Mouse (Mus musculus): ENCODE measurements around the gene Taar2. TPM values are rescaled to one million over a fixed set of nuclear protein-coding genes. Genes with fewer than 3 reads are reported as not detected.

Taar2 gene
- polyA plus RNA-seq, 1 experiment, result not detected

- DNase-seq (ENCODE audit: low read depth, low spot score), result no peak
- WGBS, result 42% methylated on average over 4 of the region's 4 CpGs
Observed at GRCm38 (mm10) chr10:23977958-23978357, 39.6 kb downstream of the Taar2 start.

- 42% methylated on average over 16 of the region's 16 CpGs for WGBS
- DNase-seq (ENCODE audit: low read depth, low spot score), result peak; percentile 54
Observed at GRCm38 (mm10) chr10:23978901-23979705, 40.7 kb downstream of the Taar2 start.

GRCm38 (mm10) chr10:23985546-23985945 lies 47.2 kb downstream of the Taar2 start, which contains the start of gene Taar6:
Gene Taar6, minus strand, starts transcription at chr10:23985646.
- WGBS, result 66% methylated on average over 8 of the region's 8 CpGs
- DNase-seq (ENCODE audit: low read depth, low spot score), result no peak

- DNase-seq (ENCODE audit: low read depth, low spot score), result no peak
- WGBS, result 67% methylated on average over 5 of the region's 5 CpGs
Observed at GRCm38 (mm10) chr10:23986419-23986818, 48.0 kb downstream of the Taar2 start.

Other genes with a start within 250 kb of the Taar2 start
- 1,645 and 1,976 TPM in 2 replicates for gene Rps12, start 151.3 kb upstream of the Taar2 start, polyA plus RNA-seq (2012; rRNA removed)
- gene Slc18b1, start 141.6 kb upstream of the Taar2 start, polyA plus RNA-seq (2012; rRNA removed), result 21.6 and 37.4 TPM in 2 replicates
- gene Vnn3, start 87.1 kb upstream of the Taar2 start, polyA plus RNA-seq (2012; rRNA removed), result 0.29 and 0.71 TPM in 2 replicates
- gene Vnn1, start 43.9 kb upstream of the Taar2 start, polyA plus RNA-seq (2012; rRNA removed), result 58.1 and 174 TPM in 2 replicates
- gene Taar1, start 18.2 kb upstream of the Taar2 start, polyA plus RNA-seq (2012; rRNA removed), result not detected in 2 replicates
- gene Taar3, start 11.0 kb downstream of the Taar2 start, polyA plus RNA-seq (2012; rRNA removed), result not detected in 2 replicates
- not detected in 2 replicates for gene Taar4, start 21.9 kb downstream of the Taar2 start, polyA plus RNA-seq (2012; rRNA removed)
- gene Taar5, start 32.1 kb downstream of the Taar2 start, polyA plus RNA-seq (2012; rRNA removed), result not detected in 2 replicates
- gene Taar6, start 47.1 kb downstream of the Taar2 start, polyA plus RNA-seq (2012; rRNA removed), result not detected in 2 replicates
- not detected in 2 replicates for gene Taar7a, start 54.9 kb downstream of the Taar2 start, polyA plus RNA-seq (2012; rRNA removed)
- gene Taar7b, start 61.4 kb downstream of the Taar2 start, polyA plus RNA-seq (2012; rRNA removed), result not detected in 2 replicates
- not detected in 2 replicates for gene Taar7d, start 88.7 kb downstream of the Taar2 start, polyA plus RNA-seq (2012; rRNA removed)
- not detected in 2 replicates for gene Taar7e, start 99.0 kb downstream of the Taar2 start, polyA plus RNA-seq (2012; rRNA removed)
- not detected in 2 replicates for gene Taar7f, start 110.9 kb downstream of the Taar2 start, polyA plus RNA-seq (2012; rRNA removed)
- not detected in 2 replicates for gene Taar8a, start 137.9 kb downstream of the Taar2 start, polyA plus RNA-seq (2012; rRNA removed)
- gene Taar8b, start 153.7 kb downstream of the Taar2 start, polyA plus RNA-seq (2012; rRNA removed), result not detected in 2 replicates
- not detected in 2 replicates for gene Taar8c, start 163.3 kb downstream of the Taar2 start, polyA plus RNA-seq (2012; rRNA removed)
- not detected in 2 replicates for gene Taar9, start 171.0 kb downstream of the Taar2 start, polyA plus RNA-seq (2012; rRNA removed)
- gene Stx7, start 210.7 kb downstream of the Taar2 start, polyA plus RNA-seq (2012; rRNA removed), result 71.2 and 112 TPM in 2 replicates

Data from large intestine, adult 2 months (tissue).